ENCODE assay signal across 8 mouse cellular contexts in the genomic region with DNA sequence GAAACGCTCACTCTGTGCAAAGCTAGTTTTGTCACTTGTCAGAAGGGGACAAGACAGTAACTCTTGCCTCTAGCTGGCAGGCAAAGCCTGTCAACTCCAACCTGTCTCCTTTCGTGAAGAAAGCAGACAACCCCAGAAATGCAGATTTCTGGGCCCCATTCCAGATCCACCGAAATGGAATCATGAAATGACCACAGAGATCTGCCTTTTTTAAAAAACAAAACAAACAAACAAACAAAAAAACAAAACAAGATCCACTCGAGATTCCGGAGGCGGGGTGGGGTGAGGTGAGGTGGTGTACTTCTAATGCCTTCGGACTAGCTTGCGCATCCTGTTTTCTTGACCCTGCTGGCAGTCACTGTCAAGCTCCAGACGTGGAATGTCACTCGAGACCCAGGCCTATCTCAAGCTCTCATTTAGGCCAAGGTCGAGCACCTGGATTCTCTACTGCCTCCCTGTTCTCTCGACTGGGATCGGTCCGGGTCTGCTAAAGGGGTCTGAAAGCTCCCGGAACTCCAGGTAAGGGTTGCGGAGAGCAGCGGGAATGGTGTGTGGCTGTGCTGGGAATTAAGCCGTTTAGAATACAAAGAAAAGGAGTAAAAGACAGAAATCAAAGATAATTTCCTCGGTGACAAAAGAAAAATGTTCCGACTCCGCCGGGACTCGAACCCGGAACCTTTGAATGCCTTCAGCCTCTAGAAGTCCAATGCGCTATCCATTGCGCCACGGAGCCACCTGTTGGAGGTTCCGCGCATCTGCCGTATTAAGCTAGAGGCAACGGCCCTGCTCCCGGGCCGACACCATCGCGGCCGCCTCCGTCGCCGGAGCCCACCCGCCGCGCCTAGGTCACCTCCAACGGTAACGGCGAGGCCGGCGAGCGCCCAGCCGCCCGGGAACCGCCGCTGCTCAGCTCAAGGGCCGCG. TPM values are rescaled to one million over a fixed set of nuclear protein-coding genes. Genes with fewer than 3 reads are reported as not detected.
A peak's percentile ranks its signal among the peaks of the same experiment; 100 is the strongest.
DNase-seq lines count a peak whose midpoint lies in the region; ATAC-seq and TF ChIP-seq lines count a peak whose summit lies in the region.

No protein-coding gene starts in this region.

- H3K4me2 ChIP-seq in forebrain, embryonic 16.5 days (ENCODE audit: low read length) = peak overlapping the region; percentile 86
- H3K4me2 ChIP-seq in neural tube, embryonic 15.5 days = peak overlapping the region; percentile 83

- H3K36me3 ChIP-seq in G1E (replicated peaks) = no peaks in the 10 kb centered on the region
- H3K36me3 ChIP-seq in forebrain, embryonic 16.5 days (ENCODE audit: control insufficient read depth, insufficient read depth) = no peaks in the 10 kb centered on the region
- H3K36me3 ChIP-seq in neural tube, embryonic 15.5 days = no peaks in the 10 kb centered on the region

- H3K27ac ChIP-seq in forebrain, embryonic 16.5 days (ENCODE audit: low read length) = peak overlapping the region; percentile 99
- peak overlapping the region; percentile 100 for H3K27ac ChIP-seq in layer of hippocampus, adult 2 months
- peak overlapping the region; percentile 100 for H3K27ac ChIP-seq in neural tube, embryonic 15.5 days (replicated peaks)

- H3K4me3 ChIP-seq in G1E (ENCODE audit: low read depth, low read length) = peak overlapping the region; percentile 82
- H3K4me3 ChIP-seq in forebrain, embryonic 16.5 days (replicated peaks; ENCODE audit: low read length) = peak overlapping the region; percentile 92
- H3K4me3 ChIP-seq in layer of hippocampus, adult 2 months = peak overlapping the region; percentile 94
- H3K4me3 ChIP-seq in lung, adult 2 months (replicated peaks; ENCODE audit: extremely low read depth, low read depth, low read length) = peak overlapping the region; percentile 90
- H3K4me3 ChIP-seq in neural tube, embryonic 15.5 days (replicated peaks) = peak overlapping the region; percentile 68

- TF ChIP-seq POLR2A in lung, adult 2 months (IDR thresholded peaks at IDR 0.05; ENCODE audit: borderline replicate concordance, extremely low read depth, low read depth, low read length) = no peak; the same call in 1 of the 2 replicates

- TF ChIP-seq CTCF in G1E (IDR thresholded peaks at IDR 0.05; ENCODE audit: low read depth, low read length) = no peak
- TF ChIP-seq CTCF in layer of hippocampus, adult 2 months (conservative IDR thresholded peaks at IDR 0.05) = peak; percentile 38; the same call in 1 of the 2 replicates
- peak; percentile 1; the same call in 1 of the 2 replicates for TF ChIP-seq CTCF in lung, adult 2 months (IDR thresholded peaks at IDR 0.05; ENCODE audit: insufficient read depth, low read length)

- DNase-seq in G1E (ENCODE audit: low spot score) = no peak
- DNase-seq in cerebellum, adult 18-20 months = peak; percentile 85 to 93
- peak; percentile 99 for DNase-seq in heart, postnatal 36 days
- DNase-seq in layer of hippocampus, adult 2 months (ENCODE audit: low spot score in 2 of 2) = peak; percentile 82 to 91
- DNase-seq in lung, adult 2 months = peak; percentile 99
- DNase-seq in testis, postnatal 14 days (ENCODE audit: low spot score) = peak; percentile 87

- 5% methylated on average over 54 of the region's 54 CpGs for WGBS in forebrain, embryonic 16.5 days
- 5% methylated on average over 54 of the region's 54 CpGs for WGBS in lung, adult 2 months
- WGBS in neural tube, embryonic 15.5 days = 7% methylated on average over 53 of the region's 54 CpGs

- peaks cover 31% of the 10 kb centered on the region for H3K4me1 ChIP-seq in G1E (ENCODE audit: insufficient read depth, low read depth, low read length)
- peaks cover 30% of the 10 kb centered on the region for H3K4me1 ChIP-seq in forebrain, embryonic 16.5 days (replicated peaks; ENCODE audit: control insufficient read depth, insufficient read depth, low read length)
- no peaks in the 10 kb centered on the region for H3K4me1 ChIP-seq in lung, adult 2 months (ENCODE audit: control insufficient read depth, insufficient read depth, low read length)
- H3K4me1 ChIP-seq in neural tube, embryonic 15.5 days = peaks cover 49% of the 10 kb centered on the region

- H3K9ac ChIP-seq in forebrain, embryonic 16.5 days (replicated peaks; ENCODE audit: low read depth, low read length) = peak overlapping the region; percentile 97
- peak overlapping the region; percentile 87 for H3K9ac ChIP-seq in neural tube, embryonic 15.5 days (replicated peaks)

- H3K9me3 ChIP-seq in G1E (replicated peaks) = no peaks in the 10 kb centered on the region
- H3K9me3 ChIP-seq in forebrain, embryonic 16.5 days (ENCODE audit: control insufficient read depth, low read length) = no peaks in the 10 kb centered on the region
- H3K9me3 ChIP-seq in neural tube, embryonic 15.5 days (replicated peaks) = no peaks in the 10 kb centered on the region

- H3K27me3 ChIP-seq in G1E (ENCODE audit: insufficient read depth, low read length) = peaks cover 12% of the 10 kb centered on the region
- H3K27me3 ChIP-seq in forebrain, embryonic 16.5 days (replicated peaks; ENCODE audit: control insufficient read depth, insufficient read depth, low read length) = no peaks in the 10 kb centered on the region
- H3K27me3 ChIP-seq in neural tube, embryonic 15.5 days (replicated peaks) = no peaks in the 10 kb centered on the region

- peak; percentile 59 for ATAC-seq in G1E (ENCODE audit: extremely low read depth, insufficient number of reproducible peaks, low FRiP score, poor library complexity, severe bottlenecking)
- ATAC-seq in forebrain, embryonic 16.5 days = peak; percentile 43
- ATAC-seq in neural tube, embryonic 15.5 days (ENCODE audit: low FRiP score) = peak; percentile 52

- intact Hi-C loops in heart, postnatal 36 days (cut with DNase I) = loop anchor here (1.0 to 10.0 kb wide), 5 partner anchors 18 to 632 kb away; partner anchors contain the start of genes 1810037I17Rik, Arhgap29 and Dnttip2

RNA-seq across cellular contexts. Expression of gene Bcar3, which starts 1.4 kb away (rescaled TPM):
- total RNA-seq in G1E (2014; fragmentation: Nextera tagmentation) (not detected in 2 replicates), G1E (2017) (0.27 TPM in 1 of 2 replicates, not detected in the other)
- polyA plus RNA-seq in G1E (2012) = not detected in 2 replicates
- polyA plus RNA-seq in forebrain, embryonic 16.5 days (2015; fragmentation: Nextera tagmentation; extraction: Ambion mirVana) = 5.3 and 5.6 TPM in 2 replicates
- 1 to 10 TPM; 6.3 to 8.2 TPM for total RNA-seq in heart, postnatal 36 days (2021)
- 10 to 100 TPM in 1 of 2 experiments, 1 to 10 TPM in 1; 9.4 to 10.0 TPM for total RNA-seq in layer of hippocampus, adult 2 months (2021)
- polyA plus RNA-seq in lung, adult 2 months (2012; rRNA removed) = 47.6 and 54.4 TPM in 2 replicates
- 5.5 and 7.4 TPM in 2 replicates for polyA plus RNA-seq in neural tube, embryonic 15.5 days (2015; fragmentation: Nextera tagmentation; extraction: Ambion mirVana)

RNA-seq across cellular contexts. Expression of gene Dnttip2, which starts 18.4 kb away (rescaled TPM):
- 158 and 216 TPM in 2 replicates for total RNA-seq in G1E (2014; fragmentation: Nextera tagmentation)
- 111 and 138 TPM in 2 replicates for total RNA-seq in G1E (2017)
- polyA plus RNA-seq in G1E (2012) = 11.0 and 16.7 TPM in 2 replicates
- polyA plus RNA-seq in forebrain, embryonic 16.5 days (2015; fragmentation: Nextera tagmentation; extraction: Ambion mirVana) = 51.9 and 59.4 TPM in 2 replicates
- 10 to 100 TPM; 27.7 to 29.3 TPM for total RNA-seq in heart, postnatal 36 days (2021)
- total RNA-seq in layer of hippocampus, adult 2 months (2021) = 10 to 100 TPM; 30.1 to 30.5 TPM
- polyA plus RNA-seq in lung, adult 2 months (2012; rRNA removed) = 5.6 and 8.1 TPM in 2 replicates
- polyA plus RNA-seq in neural tube, embryonic 15.5 days (2015; fragmentation: Nextera tagmentation; extraction: Ambion mirVana) = 42.3 and 47.5 TPM in 2 replicates

RNA-seq across cellular contexts. Expression of gene Gclm, which starts 47.2 kb away (rescaled TPM):
- 294 and 394 TPM in 2 replicates for total RNA-seq in G1E (2014; fragmentation: Nextera tagmentation)
- 115 and 121 TPM in 2 replicates for total RNA-seq in G1E (2017)
- 491 and 677 TPM in 2 replicates for polyA plus RNA-seq in G1E (2012)
- 51.2 TPM in 2 replicates for polyA plus RNA-seq in forebrain, embryonic 16.5 days (2015; fragmentation: Nextera tagmentation; extraction: Ambion mirVana)
- total RNA-seq in heart, postnatal 36 days (2021) = 10 to 100 TPM; 56.9 to 74.7 TPM
- 10 to 100 TPM; 53.3 to 70.3 TPM for total RNA-seq in layer of hippocampus, adult 2 months (2021)
- 43.6 and 63.2 TPM in 2 replicates for polyA plus RNA-seq in lung, adult 2 months (2012; rRNA removed)
- 50.0 and 52.7 TPM in 2 replicates for polyA plus RNA-seq in neural tube, embryonic 15.5 days (2015; fragmentation: Nextera tagmentation; extraction: Ambion mirVana)
